Mouse (Mus musculus): Measurements from ENCODE around the gene Atp13a1. TPM values are rescaled to one million over a fixed set of nuclear protein-coding genes. Genes with fewer than 3 reads are reported as not detected.

Gene Atp13a1
- total RNA-seq, 2 experiments from 2014 or later: 22.3 to 22.5 TPM

GRCm38 (mm10) chr8:69801796-69802195 is 10.8 kb downstream of the Atp13a1 start:
- DNase-seq: no peak

GRCm38 (mm10) chr8:69802216-69802615 is 11.3 kb downstream of the Atp13a1 start:
- DNase-seq: no peak

GRCm38 (mm10) chr8:69803366-69803765 is 12.4 kb downstream of the Atp13a1 start:
- no peak for DNase-seq

- no peak for DNase-seq
These were observed 13.6 kb downstream of the Atp13a1 start for GRCm38 (mm10) chr8:69804537-69804936.

GRCm38 (mm10) chr8:69805086-69805485 is 14.1 kb downstream of the Atp13a1 start:
- no peak for DNase-seq

- DNase-seq: no peak
These were observed 14.5 kb downstream of the Atp13a1 start for GRCm38 (mm10) chr8:69805491-69805890.

- DNase-seq: no peak
These were observed 16.3 kb downstream of the Atp13a1 start for GRCm38 (mm10) chr8:69807236-69807635.

- peak; percentile 80 for DNase-seq
These were observed 17.3 kb downstream of the Atp13a1 start, which contains the start of gene Gmip for GRCm38 (mm10) chr8:69808094-69808863. Gmip (plus strand) TSS chr8:69808679.

GRCm38 (mm10) chr8:69808864-69809403 is 18.0 kb downstream of the Atp13a1 start:
- no peak for DNase-seq

GRCm38 (mm10) chr8:69809820-69810219 is 18.9 kb downstream of the Atp13a1 start:
- no peak for DNase-seq

GRCm38 (mm10) chr8:69814881-69815280 is 23.9 kb downstream of the Atp13a1 start:
- no peak for DNase-seq

GRCm38 (mm10) chr8:69815396-69815795 is 24.4 kb downstream of the Atp13a1 start:
- DNase-seq: no peak

- no peak for DNase-seq
These were observed 29.5 kb downstream of the Atp13a1 start for GRCm38 (mm10) chr8:69820466-69820865.

GRCm38 (mm10) chr8:69821971-69822385 is 31.0 kb downstream of the Atp13a1 start:
- peak; percentile 35 for DNase-seq

- peak; percentile 44 for DNase-seq
These were observed 31.6 kb downstream of the Atp13a1 start, which contains the start of gene Lpar2 for GRCm38 (mm10) chr8:69822386-69823191. Lpar2 (plus strand) TSS chr8:69822429.

- DNase-seq: no peak
These were observed 35.4 kb downstream of the Atp13a1 start for GRCm38 (mm10) chr8:69826371-69826770.

- DNase-seq: peak; percentile 83
These were observed 41.4 kb downstream of the Atp13a1 start, which contains the start of gene Pbx4 for GRCm38 (mm10) chr8:69832298-69832853. Pbx4 (plus strand) TSS chr8:69832491.

- DNase-seq: no peak
These were observed 46.2 kb downstream of the Atp13a1 start for GRCm38 (mm10) chr8:69837057-69837682.

- DNase-seq: no peak
These were observed 56.5 kb downstream of the Atp13a1 start for GRCm38 (mm10) chr8:69847167-69848065.

GRCm38 (mm10) chr8:69848951-69849350 is 58.0 kb downstream of the Atp13a1 start:
- DNase-seq: peak; percentile 64

- DNase-seq: no peak
These were observed 58.9 kb downstream of the Atp13a1 start for GRCm38 (mm10) chr8:69849899-69850298.
